Mouse (Mus musculus) stomach, postnatal 0 days (tissue): ENCODE data around the gene Crb1. TPM values are rescaled to one million over a fixed set of nuclear protein-coding genes. Genes with fewer than 3 reads are reported as not detected.
A peak's percentile ranks its signal among the peaks of the same experiment; 100 is the strongest.

Source experiments
- ATAC-seq: fragments of 200-750 bp; cut with Nextera tagmentation; 2 replicates; pipeline ENCODE4 v1.8.0; 2017; ENCODE audit not compliant: low FRiP score, low TSS enrichment
- DNase-seq: peaks from one replicate; pipeline ENCODE4 v3.0.0-alpha.2; 2016; ENCODE audit warnings: low spot score
- H3K27ac ChIP-seq: fragments of 300-500 bp; sonication (generic); replicated peaks from 2 replicates; pipeline ENCODE4 v1.5.1; 2014; ENCODE audit warnings: mild to moderate bottlenecking, control low read depth
- H3K27me3 ChIP-seq: fragments of 300-500 bp; sonication (generic); 2 replicates; pipeline ENCODE4 v1.6.1; 2014; ENCODE audit warnings: low read length; ENCODE audit not compliant: control insufficient read depth, insufficient read depth
- H3K36me3 ChIP-seq: fragments of 300-500 bp; sonication (generic); 2 replicates; pipeline ENCODE4 v1.6.1; 2014; ENCODE audit warnings: low read length, mixed read lengths; ENCODE audit not compliant: control insufficient read depth, insufficient read depth
- H3K4me1 ChIP-seq: fragments of 300-500 bp; sonication (generic); replicated peaks from 2 replicates; pipeline ENCODE4 v1.6.1; 2014; ENCODE audit warnings: antibody characterized with exemption; ENCODE audit not compliant: control insufficient read depth, insufficient read depth
- H3K4me2 ChIP-seq: fragments of 300-500 bp; sonication (generic); replicated peaks from 2 replicates; pipeline ENCODE4 v1.6.1; 2014; ENCODE audit warnings: low read depth, mild to moderate bottlenecking, control low read depth, moderate library complexity
- H3K4me3 ChIP-seq: fragments of 300-500 bp; sonication (generic); 2 replicates; pipeline ENCODE4 v1.5.1; 2014; ENCODE audit warnings: low read depth, low read length, control low read depth
- H3K9ac ChIP-seq: fragments of 300-500 bp; sonication (generic); 2 replicates; pipeline ENCODE4 v1.6.1; 2014; ENCODE audit warnings: mild to moderate bottlenecking, low read length, control low read depth, mixed read lengths
- H3K9me3 ChIP-seq: fragments of 300-500 bp; sonication (generic); 2 replicates; pipeline ENCODE4 v1.6.1; 2016; ENCODE audit warnings: low read length; ENCODE audit not compliant: control insufficient read depth
- CTCF ChIP-seq: IDR thresholded peaks from 2 replicates; pipeline ENCODE4 v1.5.1; 2016; ENCODE audit warnings: antibody characterized with exemption, low read depth, mild to moderate bottlenecking, moderate library complexity
- EP300 ChIP-seq: optimal IDR thresholded peaks from 2 replicates; pipeline ENCODE3; 2016; ENCODE audit warnings: antibody characterized with exemption
- WGBS: fragments of 180-500 bp; shearing (Covaris S2); extraction: QIAGEN DNeasy Blood & Tissue Kit; methylation state at CpG from one replicate; pipeline ENCODE4 v1.1.7; 2014; 5-methylcytosine and 5-hydroxymethylcytosine counted together
- polyA plus RNA-seq: library from polyadenylated mRNA; unstranded; fragments of >200 nt; fragmentation: Nextera tagmentation; extraction: Ambion mirVana; gene quantifications from 2 replicates; pipeline ENCODE4 v1.2.1, GENCODE M21; 2015

Gene Crb1
- 0.04 and 0.10 TPM in 2 replicates for polyA plus RNA-seq

GRCm38 (mm10) chr1:139376638-139377286, at the start of gene Crb1:
Crb1 (minus strand) TSS chr1:139377100.
- no peak within 1 kb of the TSS for H3K9ac ChIP-seq
- ATAC-seq (no peak), DNase-seq (no peak)
- H3K4me2 ChIP-seq, result no peak within 1 kb of the TSS
- no peaks in the 10 kb centered on the region for H3K9me3 ChIP-seq
- H3K4me1 ChIP-seq, result no peaks in the 10 kb centered on the region
- no peaks in the 10 kb centered on the region for H3K36me3 ChIP-seq
- H3K27me3 ChIP-seq, result no peaks in the 10 kb centered on the region
- whole genome bisulfite sequencing, result 8% methylated on average over 5 of the region's 5 CpGs
- H3K27ac ChIP-seq, result no peak within 1 kb of the TSS
- no peak within 1 kb of the TSS for H3K4me3 ChIP-seq
- TF ChIP-seq CTCF (no peak), EP300 (no peak)

GRCm38 (mm10) chr1:139425006-139425405, 48.1 kb upstream of the Crb1 start:
- no peaks in the 10 kb centered on the region for H3K36me3 ChIP-seq
- 0 out of 2 replicates have a peak overlapping the region, but pooled peaks have one; percentile 10 for H3K4me3 ChIP-seq
- WGBS, result 34% methylated on average over 3 of the region's 3 CpGs
- H3K27ac ChIP-seq, result no peak overlapping the region
- no peak overlapping the region for H3K9ac ChIP-seq
- no peaks in the 10 kb centered on the region for H3K9me3 ChIP-seq
- H3K4me1 ChIP-seq, result 0 out of 2 replicates have a peak, but pooled peaks cover 3% of the 10 kb centered on the region
- DNase-seq (no peak), ATAC-seq (no peak)
- TF ChIP-seq EP300, result no peak
- no peak for TF ChIP-seq CTCF
- H3K4me2 ChIP-seq, result peak overlapping the region; percentile 47
- H3K27me3 ChIP-seq, result no peaks in the 10 kb centered on the region

- H3K9ac ChIP-seq, result no peak overlapping the region
- 0 out of 2 replicates have a peak, but pooled peaks cover 3% of the 10 kb centered on the region for H3K4me1 ChIP-seq
Observed at GRCm38 (mm10) chr1:139423931-139424330, 47.0 kb upstream of the Crb1 start.

GRCm38 (mm10) chr1:139422941-139423340, 46.0 kb upstream of the Crb1 start:
- Histone ChIP-seq H3K27me3 (no peaks in the 10 kb centered on the region), H3K9ac (peak overlapping the region; percentile 95), H3K9me3 (no peaks in the 10 kb centered on the region), H3K4me3 (peak overlapping the region; percentile 91), H3K27ac (peak overlapping the region; percentile 93), H3K4me1 (0 out of 2 replicates have a peak, but pooled peaks cover 3% of the 10 kb centered on the region), H3K4me2 (peak overlapping the region; percentile 76), H3K36me3 (no peaks in the 10 kb centered on the region)
- TF ChIP-seq CTCF, result no peak
- no peak for TF ChIP-seq EP300
- WGBS, result 9% methylated on average over 10 of the region's 10 CpGs
- ATAC-seq (no peak), DNase-seq (peak; percentile 20)

More at GRCm38 (mm10) chr1:139423931-139424330, 47.0 kb upstream of the Crb1 start:
- Histone ChIP-seq H3K27ac (no peak overlapping the region), H3K9me3 (no peaks in the 10 kb centered on the region), H3K4me3 (peak overlapping the region; percentile 91), H3K36me3 (no peaks in the 10 kb centered on the region), H3K27me3 (no peaks in the 10 kb centered on the region), H3K4me2 (peak overlapping the region; percentile 76)
- 54% methylated on average over 10 of the region's 10 CpGs for WGBS
- DNase-seq, result no peak
- no peak for TF ChIP-seq CTCF
- ATAC-seq, result no peak

- ATAC-seq, result peak; percentile 97
- WGBS, result under 1% methylated on average over 50 of the region's 88 CpGs
- no peak for TF ChIP-seq EP300
- peak; percentile 71 for TF ChIP-seq CTCF
Observed at GRCm38 (mm10) chr1:139421875-139422791, 45.2 kb upstream of the Crb1 start, which contains the start of gene Zbtb41. Zbtb41 (plus strand) TSS chr1:139422288.

More at GRCm38 (mm10) chr1:139421875-139422791, 45.2 kb upstream of the Crb1 start, which contains the start of gene Zbtb41:
- Histone ChIP-seq H3K4me1 (0 out of 2 replicates have a peak, but pooled peaks cover 3% of the 10 kb centered on the region), H3K9me3 (no peaks in the 10 kb centered on the region), H3K27me3 (no peaks in the 10 kb centered on the region), H3K4me2 (peak within 1 kb of the TSS; percentile 76), H3K4me3 (peak within 1 kb of the TSS; percentile 91), H3K27ac (peak within 1 kb of the TSS; percentile 93), H3K36me3 (no peaks in the 10 kb centered on the region), H3K9ac (peak within 1 kb of the TSS; percentile 95)
- DNase-seq, result peak; percentile 89
